Mouse (Mus musculus): ENCODE data around the gene Rbms3. TPM values are rescaled to one million over a fixed set of nuclear protein-coding genes. Genes with fewer than 3 reads are reported as not detected.

Gene Rbms3
- polyA plus RNA-seq, 1 experiment = 1.6 TPM

- TF ChIP-seq POLR2A (IDR thresholded peaks at IDR 0.05; ENCODE audit: borderline replicate concordance, control insufficient read depth, low read depth, low read length) (no peak), CTCF (IDR thresholded peaks at IDR 0.05; ENCODE audit: control insufficient read depth, insufficient read depth, low read length) (no peak)
- no peaks in the 10 kb centered on the region for H3K4me1 ChIP-seq (ENCODE audit: control insufficient read depth, insufficient read depth, low read length)
- 63% methylated on average over 4 of the region's 4 CpGs for WGBS
- no peak overlapping the region for H3K4me3 ChIP-seq (replicated peaks; ENCODE audit: control insufficient read depth, low read depth, low read length)
- no peak overlapping the region for H3K27ac ChIP-seq (ENCODE audit: control insufficient read depth, insufficient read depth, low read depth, low read length, poor library complexity)
These were observed 968.7 kb downstream of the Rbms3 start for GRCm38 (mm10) chr9:116661026-116661425.

GRCm38 (mm10) chr9:116659936-116660335 is 969.8 kb downstream of the Rbms3 start:
- TF ChIP-seq CTCF (IDR thresholded peaks at IDR 0.05; ENCODE audit: control insufficient read depth, insufficient read depth, low read length) (no peak), POLR2A (IDR thresholded peaks at IDR 0.05; ENCODE audit: borderline replicate concordance, control insufficient read depth, low read depth, low read length) (no peak)

DNA sequence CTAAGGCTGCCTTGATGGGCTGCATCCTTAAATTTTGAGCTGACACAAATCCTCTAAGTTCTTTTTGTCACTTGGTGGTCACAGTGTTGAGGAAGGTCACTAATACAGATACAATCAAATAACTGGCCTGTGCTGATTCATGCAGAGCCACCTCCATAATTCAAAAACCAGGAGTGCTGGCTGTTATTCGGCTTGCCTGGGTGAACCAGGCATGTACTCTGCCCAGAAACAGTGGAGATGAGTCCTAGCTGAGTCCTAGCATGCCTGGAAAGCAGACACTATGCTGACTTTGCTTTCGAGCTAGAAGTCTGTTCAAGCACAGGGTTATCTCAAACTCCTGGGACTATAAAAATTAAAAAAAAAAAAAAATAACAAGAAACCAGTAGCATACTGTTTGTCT is 972.6 kb downstream of the Rbms3 start:
- Histone ChIP-seq H3K4me1 (ENCODE audit: control insufficient read depth, insufficient read depth, low read length) (no peaks in the 10 kb centered on the region), H3K4me3 (replicated peaks; ENCODE audit: control insufficient read depth, low read depth, low read length) (no peak overlapping the region), H3K27ac (ENCODE audit: control insufficient read depth, insufficient read depth, low read depth, low read length, poor library complexity) (no peak overlapping the region)
- WGBS = 77% methylated on average over 2 of the region's 2 CpGs
- no peak for TF ChIP-seq POLR2A (IDR thresholded peaks at IDR 0.05; ENCODE audit: borderline replicate concordance, control insufficient read depth, low read depth, low read length)
- no peak for TF ChIP-seq CTCF (IDR thresholded peaks at IDR 0.05; ENCODE audit: control insufficient read depth, insufficient read depth, low read length)

More at GRCm38 (mm10) chr9:116659936-116660335, 969.8 kb downstream of the Rbms3 start:
- Histone ChIP-seq H3K4me1 (ENCODE audit: control insufficient read depth, insufficient read depth, low read length) (no peaks in the 10 kb centered on the region), H3K4me3 (replicated peaks; ENCODE audit: control insufficient read depth, low read depth, low read length) (no peak overlapping the region), H3K27ac (ENCODE audit: control insufficient read depth, insufficient read depth, low read depth, low read length, poor library complexity) (no peak overlapping the region)
- 67% methylated on average over 1 of the region's 1 CpGs for WGBS

GRCm38 (mm10) chr9:116651414-116651813 is 978.3 kb downstream of the Rbms3 start:
- Histone ChIP-seq H3K27ac (ENCODE audit: control insufficient read depth, insufficient read depth, low read depth, low read length, poor library complexity) (no peak overlapping the region), H3K4me3 (replicated peaks; ENCODE audit: control insufficient read depth, low read depth, low read length) (no peak overlapping the region), H3K4me1 (ENCODE audit: control insufficient read depth, insufficient read depth, low read length) (no peaks in the 10 kb centered on the region)
- TF ChIP-seq POLR2A (IDR thresholded peaks at IDR 0.05; ENCODE audit: borderline replicate concordance, control insufficient read depth, low read depth, low read length) (no peak), CTCF (IDR thresholded peaks at IDR 0.05; ENCODE audit: control insufficient read depth, insufficient read depth, low read length) (0 out of 2 replicates have a peak, but pooled peaks have one; percentile 8)
- 87% methylated on average over 1 of the region's 1 CpGs for WGBS

DNA sequence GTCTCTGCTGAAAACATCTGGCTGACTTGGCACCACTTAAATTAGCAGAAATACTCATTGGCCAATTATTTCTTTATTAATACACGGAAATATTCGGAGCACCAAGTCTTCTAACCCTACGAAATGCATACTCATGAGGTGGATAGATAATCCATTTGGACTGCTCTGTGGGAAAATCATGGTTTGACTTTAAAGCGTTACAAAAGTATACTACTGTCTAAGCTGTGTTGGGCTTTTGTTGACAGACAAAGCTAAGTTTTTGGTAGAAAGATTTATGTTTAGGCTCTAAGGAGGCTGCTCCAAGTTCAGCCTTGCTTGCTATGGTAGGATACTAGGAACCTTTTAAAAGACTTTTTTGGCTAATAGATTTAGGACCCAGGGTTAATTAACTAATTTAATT is 979.8 kb downstream of the Rbms3 start:
- no peak overlapping the region for H3K27ac ChIP-seq (ENCODE audit: control insufficient read depth, insufficient read depth, low read depth, low read length, poor library complexity)
- no peak overlapping the region for H3K4me3 ChIP-seq (replicated peaks; ENCODE audit: control insufficient read depth, low read depth, low read length)
- WGBS = 82% methylated on average over 4 of the region's 4 CpGs
- TF ChIP-seq CTCF (IDR thresholded peaks at IDR 0.05; ENCODE audit: control insufficient read depth, insufficient read depth, low read length) (no peak), POLR2A (IDR thresholded peaks at IDR 0.05; ENCODE audit: borderline replicate concordance, control insufficient read depth, low read depth, low read length) (no peak)
- H3K4me1 ChIP-seq (ENCODE audit: control insufficient read depth, insufficient read depth, low read length) = no peaks in the 10 kb centered on the region

DNA sequence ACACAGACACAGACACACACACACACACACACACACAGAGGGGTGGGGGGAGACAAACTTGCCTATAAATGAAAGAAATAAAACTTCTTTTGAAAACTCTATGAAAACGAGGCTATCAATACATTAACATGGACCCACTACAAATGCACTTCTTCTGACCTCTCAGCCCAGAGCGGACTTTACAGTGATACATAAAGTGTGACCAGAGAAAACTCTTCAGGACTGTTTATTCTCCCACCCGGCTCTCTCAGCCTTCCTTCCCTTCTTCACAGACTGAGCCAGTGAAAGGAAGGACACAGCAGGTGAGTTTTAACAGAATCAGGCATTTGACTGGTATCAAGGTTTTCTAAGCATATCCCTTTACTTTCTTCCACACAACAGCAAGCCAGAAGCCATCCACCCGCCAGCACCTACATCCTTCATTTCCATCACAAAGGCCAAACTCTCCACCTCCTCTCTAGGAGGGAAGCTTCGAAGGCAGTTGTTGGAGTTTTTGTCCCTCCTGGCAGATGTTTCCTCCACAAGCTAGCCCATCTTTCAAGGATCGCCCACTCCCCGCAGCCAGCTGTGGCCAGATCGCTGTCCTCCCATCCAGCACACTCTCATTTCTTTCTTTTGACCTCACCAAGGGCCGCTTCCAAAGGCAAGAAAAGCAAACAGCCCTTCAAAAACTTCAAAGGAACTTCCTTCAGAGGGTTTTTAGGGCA is 980.5 kb downstream of the Rbms3 start:
- TF ChIP-seq CTCF (IDR thresholded peaks at IDR 0.05; ENCODE audit: control insufficient read depth, insufficient read depth, low read length) (no peak), POLR2A (IDR thresholded peaks at IDR 0.05; ENCODE audit: borderline replicate concordance, control insufficient read depth, low read depth, low read length) (no peak)
- Histone ChIP-seq H3K4me3 (replicated peaks; ENCODE audit: control insufficient read depth, low read depth, low read length) (no peak overlapping the region), H3K4me1 (ENCODE audit: control insufficient read depth, insufficient read depth, low read length) (no peaks in the 10 kb centered on the region), H3K27ac (ENCODE audit: control insufficient read depth, insufficient read depth, low read depth, low read length, poor library complexity) (no peak overlapping the region)
- WGBS = 58% methylated on average over 9 of the region's 9 CpGs

DNA sequence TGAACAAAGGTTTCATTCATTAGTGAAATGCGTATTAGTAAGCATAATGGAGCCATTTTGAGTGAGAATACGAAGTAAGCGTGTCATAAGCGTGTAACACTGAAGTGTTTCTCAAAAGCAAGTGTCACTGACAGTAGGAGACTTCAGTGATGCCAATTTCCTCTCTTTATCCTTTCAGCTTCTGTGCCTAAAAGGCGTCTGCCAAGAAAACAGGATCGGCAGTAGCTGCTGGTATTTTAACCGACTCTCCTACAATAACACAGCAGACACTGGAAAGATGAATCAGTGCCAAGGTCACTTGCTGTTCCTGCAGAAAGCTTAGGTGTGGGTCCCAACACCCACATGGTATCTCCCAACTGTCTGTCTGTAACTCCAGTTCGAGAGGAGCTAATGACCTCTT is 985.1 kb downstream of the Rbms3 start:
- no peak overlapping the region for H3K27ac ChIP-seq (ENCODE audit: control insufficient read depth, insufficient read depth, low read depth, low read length, poor library complexity)
- WGBS = 81% methylated on average over 8 of the region's 8 CpGs
- TF ChIP-seq CTCF (IDR thresholded peaks at IDR 0.05; ENCODE audit: control insufficient read depth, insufficient read depth, low read length) (no peak), POLR2A (IDR thresholded peaks at IDR 0.05; ENCODE audit: borderline replicate concordance, control insufficient read depth, low read depth, low read length) (no peak)
- no peaks in the 10 kb centered on the region for H3K4me1 ChIP-seq (ENCODE audit: control insufficient read depth, insufficient read depth, low read length)
- no peak overlapping the region for H3K4me3 ChIP-seq (replicated peaks; ENCODE audit: control insufficient read depth, low read depth, low read length)

DNA sequence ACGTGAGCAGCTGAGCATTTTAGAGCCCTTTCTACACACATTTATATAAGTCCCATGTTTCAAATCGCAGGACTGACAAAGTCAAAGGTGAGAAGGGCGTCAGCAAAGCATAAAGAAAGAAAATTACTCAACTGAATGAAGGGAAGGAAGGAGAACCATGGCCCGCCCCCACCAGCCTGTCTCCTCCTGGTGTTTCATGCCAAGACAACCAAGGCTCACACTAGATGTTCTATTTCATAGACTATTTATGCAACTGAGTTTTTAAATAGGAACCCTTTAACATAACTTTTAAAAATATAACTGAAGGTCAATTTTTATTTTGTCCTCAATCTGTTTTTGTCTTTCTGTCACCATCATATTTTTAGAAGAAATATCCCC is 989.4 kb downstream of the Rbms3 start:
- Histone ChIP-seq H3K27ac (ENCODE audit: control insufficient read depth, insufficient read depth, low read depth, low read length, poor library complexity) (no peak overlapping the region), H3K4me1 (ENCODE audit: control insufficient read depth, insufficient read depth, low read length) (no peaks in the 10 kb centered on the region)
- 52% methylated on average over 4 of the region's 4 CpGs for WGBS

More for the DNA sequence above, 989.4 kb downstream of the Rbms3 start:
- no peak overlapping the region for H3K4me3 ChIP-seq (replicated peaks; ENCODE audit: control insufficient read depth, low read depth, low read length)
- TF ChIP-seq POLR2A (IDR thresholded peaks at IDR 0.05; ENCODE audit: borderline replicate concordance, control insufficient read depth, low read depth, low read length) (no peak), CTCF (IDR thresholded peaks at IDR 0.05; ENCODE audit: control insufficient read depth, insufficient read depth, low read length) (no peak)

All from bone marrow, adult 2 months (tissue).